Mouse (Mus musculus) hindbrain, embryonic 14.5 days (tissue): ENCODE data around the gene Olfr370. TPM values are rescaled to one million over a fixed set of nuclear protein-coding genes. Genes with fewer than 3 reads are reported as not detected.

Experiments
- ATAC-seq: fragments of 200-750 bp; cut with Nextera tagmentation; 2 replicates; pipeline ENCODE4 v1.8.0; 2017; ENCODE audit warnings: moderate number of reproducible peaks, mild to moderate bottlenecking, moderate TSS enrichment, moderate library complexity; ENCODE audit not compliant: low FRiP score
- DNase-seq: peaks from one replicate; pipeline ENCODE4 v3.0.0-alpha.2; 2015; ENCODE audit warnings: low spot score
- H3K27ac ChIP-seq: fragments of 300-500 bp; sonication (generic); 2 replicates; pipeline ENCODE4 v1.5.1; 2014; ENCODE audit warnings: mild to moderate bottlenecking, moderate library complexity
- H3K27me3 ChIP-seq: fragments of 300-500 bp; sonication (generic); 2 replicates; pipeline ENCODE4 v1.6.1; 2014; ENCODE audit warnings: mild to moderate bottlenecking, low read length, mixed read lengths; ENCODE audit not compliant: control insufficient read depth, insufficient read depth
- H3K36me3 ChIP-seq: fragments of 300-500 bp; sonication (generic); replicated peaks from 2 replicates; pipeline ENCODE4 v1.6.1; 2014; ENCODE audit not compliant: control insufficient read depth, insufficient read depth
- H3K4me1 ChIP-seq: fragments of 300-500 bp; sonication (generic); replicated peaks from 2 replicates; pipeline ENCODE4 v1.6.1; 2014; ENCODE audit warnings: antibody characterized with exemption, low read length, mixed read lengths; ENCODE audit not compliant: control insufficient read depth, insufficient read depth
- H3K4me2 ChIP-seq: fragments of 300-500 bp; sonication (generic); replicated peaks from 2 replicates; pipeline ENCODE4 v1.6.1; 2014; ENCODE audit warnings: mild to moderate bottlenecking, moderate library complexity
- H3K4me3 ChIP-seq: fragments of 300-500 bp; sonication (generic); replicated peaks from 2 replicates; pipeline ENCODE4 v1.5.1; 2014; ENCODE audit warnings: mild to moderate bottlenecking, low read length
- H3K9ac ChIP-seq: fragments of 300-500 bp; sonication (generic); 2 replicates; pipeline ENCODE4 v1.6.1; 2014
- H3K9me3 ChIP-seq: fragments of 300-500 bp; sonication (generic); 2 replicates; pipeline ENCODE4 v1.6.1; 2016; ENCODE audit warnings: low read length; ENCODE audit not compliant: control insufficient read depth
- WGBS: fragments of 180-500 bp; shearing (Covaris S2); extraction: QIAGEN DNeasy Blood & Tissue Kit; methylation state at CpG from one replicate; pipeline ENCODE4 v1.1.7; 2014; 5-methylcytosine and 5-hydroxymethylcytosine counted together
- polyA plus RNA-seq: library from polyadenylated mRNA; unstranded; fragments of >200 nt; fragmentation: Nextera tagmentation; extraction: Ambion mirVana; gene quantifications from 2 replicates; pipeline ENCODE4 v1.2.1, GENCODE M21; 2014

The Olfr370 gene
- polyA plus RNA-seq, 1 experiment from 2014 or later = 0.13 TPM

- peak overlapping the region; percentile 96 for H3K4me3 ChIP-seq
- ATAC-seq (no peak), DNase-seq (no peak)
- no peaks in the 10 kb centered on the region for H3K27me3 ChIP-seq
- peak overlapping the region; percentile 97 for H3K27ac ChIP-seq
- peaks cover 10% of the 10 kb centered on the region; the same call in 1 of the 2 replicates for H3K36me3 ChIP-seq
- no peaks in the 10 kb centered on the region for H3K9me3 ChIP-seq
- peak overlapping the region; percentile 63 for H3K4me2 ChIP-seq
- peaks cover 42% of the 10 kb centered on the region for H3K4me1 ChIP-seq
- WGBS = 4% methylated on average over 22 of the region's 22 CpGs
- H3K9ac ChIP-seq = peak overlapping the region; percentile 97
Measured at GRCm38 (mm10) chr8:83593325-83594166, 58.0 kb downstream of the Olfr370 start.

GRCm38 (mm10) chr8:83594167-83595049, 58.8 kb downstream of the Olfr370 start:
- DNase-seq (peak; percentile 99), ATAC-seq (peak; percentile 98)
- peaks cover 3% of the 10 kb centered on the region; the same call in 1 of the 2 replicates for H3K36me3 ChIP-seq
- H3K9ac ChIP-seq = peak overlapping the region; percentile 97
- peak overlapping the region; percentile 96 for H3K4me3 ChIP-seq
- H3K4me1 ChIP-seq = peaks cover 38% of the 10 kb centered on the region
- peak overlapping the region; percentile 63 for H3K4me2 ChIP-seq
- peak overlapping the region; percentile 97 for H3K27ac ChIP-seq
- under 1% methylated on average over 43 of the region's 43 CpGs for WGBS
- H3K9me3 ChIP-seq = no peaks in the 10 kb centered on the region
- no peaks in the 10 kb centered on the region for H3K27me3 ChIP-seq

Other genes starting within 250 kb of the Olfr370 start
- 0.16 TPM in 1 of 2 replicates, not detected in the other for gene Ucp1, start 245.4 kb upstream of the Olfr370 start, polyA plus RNA-seq
- 24.1 and 24.9 TPM in 2 replicates for gene Elmod2, start 203.3 kb upstream of the Olfr370 start, polyA plus RNA-seq
- gene Mgat4d, start 187.3 kb upstream of the Olfr370 start, polyA plus RNA-seq = not detected in 2 replicates
- 13.2 and 16.6 TPM in 2 replicates for gene Clgn, start 145.9 kb upstream of the Olfr370 start, polyA plus RNA-seq
- gene Scoc, start 77.4 kb upstream of the Olfr370 start, polyA plus RNA-seq = 290 and 317 TPM in 2 replicates
- gene Ndufb7, start 30.9 kb downstream of the Olfr370 start, polyA plus RNA-seq = 321 and 385 TPM in 2 replicates
- 1,444 and 1,536 TPM in 2 replicates for gene Tecr, start 72.2 kb downstream of the Olfr370 start, polyA plus RNA-seq
- 45.8 and 47.8 TPM in 2 replicates for gene Dnajb1, start 72.4 kb downstream of the Olfr370 start, polyA plus RNA-seq
- gene Gipc1, start 116.9 kb downstream of the Olfr370 start, polyA plus RNA-seq = 102 and 119 TPM in 2 replicates
- 1.8 and 1.9 TPM in 2 replicates for gene Ptger1, start 130.9 kb downstream of the Olfr370 start, polyA plus RNA-seq
- gene Pkn1, start 163.4 kb downstream of the Olfr370 start, polyA plus RNA-seq = 30.2 and 30.4 TPM in 2 replicates
- 85.6 and 87.4 TPM in 2 replicates for gene Ddx39, start 179.4 kb downstream of the Olfr370 start, polyA plus RNA-seq
- 13.5 and 13.7 TPM in 2 replicates for gene Adgre5, start 205.5 kb downstream of the Olfr370 start, polyA plus RNA-seq